Mouse (Mus musculus) cerebellum, adult 2 months (tissue): ENCODE measurements at regions not wholly inside any gene's neighbourhood (a gene's known extent, or its start where the extent isn't known, plus 50 kb on each side); places are given as distances from the start of the nearest gene placed in this dataset.

ENCODE experiments used
- DNase-seq, 2 experiments: peaks; one replicate each; pipeline ENCODE4 v3.0.0; 2021
- H3K27ac ChIP-seq: fragments of 200-500 bp; 2 replicates; pipeline ENCODE4 v1.5.1; 2012; ENCODE audit warnings: low read length, control low read depth, inconsistent platforms; ENCODE audit not compliant: insufficient read depth
- H3K27me3 ChIP-seq: fragments of 200-500 bp; 2 replicates; pipeline ENCODE4 v1.6.1; 2012; ENCODE audit warnings: inconsistent platforms, mild to moderate bottlenecking, low read length, moderate library complexity; ENCODE audit not compliant: control insufficient read depth, insufficient read depth
- H3K4me1 ChIP-seq: fragments of 200-500 bp; 2 replicates; pipeline ENCODE4 v1.6.1; 2011; ENCODE audit warnings: low read length; ENCODE audit not compliant: control insufficient read depth, insufficient read depth
- H3K4me3 ChIP-seq: fragments of 200-500 bp; replicated peaks from 2 replicates; pipeline ENCODE3; 2011; ENCODE audit warnings: mild to moderate bottlenecking, low read depth, low read length, control low read depth; ENCODE audit not compliant: insufficient read depth
- CTCF ChIP-seq: fragments of 200-500 bp; IDR thresholded peaks from 2 replicates; pipeline ENCODE4 v1.5.1; 2011; ENCODE audit warnings: low read depth, mild to moderate bottlenecking, control low read depth, low read length, moderate library complexity, borderline replicate concordance; ENCODE audit not compliant: insufficient read depth
- POLR2A ChIP-seq: fragments of 200-500 bp; IDR thresholded peaks from 2 replicates; pipeline ENCODE4 v1.6.1; 2011; ENCODE audit warnings: low read length, control low read depth, borderline replicate concordance; ENCODE audit not compliant: insufficient read depth
- WGBS: fragments of 180-500 bp; shearing (Covaris S2); methylation state at CpG from one replicate; pipeline ENCODE4 v1.1.7; 2018; 5-methylcytosine and 5-hydroxymethylcytosine counted together

- DNase-seq, result no peak
- Histone ChIP-seq H3K4me1 (no peaks in the 10 kb centered on the region; the same call in 1 of the 2 replicates), H3K27me3 (no peaks in the 10 kb centered on the region), H3K4me3 (no peak overlapping the region), H3K27ac (no peak overlapping the region)
- TF ChIP-seq CTCF, result no peak
- no peak for TF ChIP-seq POLR2A
- 95% methylated on average over 6 of the region's 6 CpGs for WGBS
These were observed 66.8 kb upstream of the Synm start for GRCm38 (mm10) chr7:67826368-67826767.

GRCm38 (mm10) chr7:67825636-67826280, 66.2 kb upstream of the Synm start:
- no peak for DNase-seq
- Histone ChIP-seq H3K27me3 (no peaks in the 10 kb centered on the region), H3K27ac (no peak overlapping the region), H3K4me3 (no peak overlapping the region), H3K4me1 (no peaks in the 10 kb centered on the region; the same call in 1 of the 2 replicates)
- 74% methylated on average over 7 of the region's 7 CpGs for WGBS
- no peak for TF ChIP-seq POLR2A

GRCm38 (mm10) chr7:67823943-67824645, 64.6 kb upstream of the Synm start:
- DNase-seq, result no peak
- no peak for TF ChIP-seq CTCF
- no peaks in the 10 kb centered on the region for H3K27me3 ChIP-seq

DNA sequence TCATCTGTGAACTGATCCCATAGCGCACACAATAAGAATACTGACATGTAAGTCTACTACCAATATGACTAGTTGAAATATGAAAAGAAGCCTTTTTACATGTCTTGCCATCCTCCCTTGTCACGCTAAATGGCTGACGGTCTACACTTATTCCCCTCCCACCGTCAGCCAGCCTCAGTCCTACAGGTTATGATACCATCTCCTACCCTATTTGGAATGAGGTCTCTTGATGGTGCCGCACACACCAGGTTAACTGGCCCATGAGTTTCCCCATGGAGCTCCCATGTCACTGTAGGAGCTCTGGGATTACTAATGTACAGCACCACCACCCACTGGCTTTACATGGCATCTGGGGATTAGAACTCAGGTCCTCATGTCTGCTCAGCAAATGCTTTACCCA, 60.0 kb upstream of the Synm start:
- DNase-seq, result no peak
- WGBS, result 97% methylated on average over 5 of the region's 5 CpGs
- no peaks in the 10 kb centered on the region; the same call in 1 of the 2 replicates for H3K4me1 ChIP-seq
- H3K4me3 ChIP-seq, result no peak overlapping the region
- H3K27me3 ChIP-seq, result no peaks in the 10 kb centered on the region
- TF ChIP-seq POLR2A, result no peak
- TF ChIP-seq CTCF, result no peak
- H3K27ac ChIP-seq, result no peak overlapping the region

More at GRCm38 (mm10) chr7:67823943-67824645, 64.6 kb upstream of the Synm start:
- H3K27ac ChIP-seq, result no peak overlapping the region
- 28% methylated on average over 8 of the region's 8 CpGs for WGBS
- H3K4me1 ChIP-seq, result no peaks in the 10 kb centered on the region; the same call in 1 of the 2 replicates
- H3K4me3 ChIP-seq, result no peak overlapping the region

DNA sequence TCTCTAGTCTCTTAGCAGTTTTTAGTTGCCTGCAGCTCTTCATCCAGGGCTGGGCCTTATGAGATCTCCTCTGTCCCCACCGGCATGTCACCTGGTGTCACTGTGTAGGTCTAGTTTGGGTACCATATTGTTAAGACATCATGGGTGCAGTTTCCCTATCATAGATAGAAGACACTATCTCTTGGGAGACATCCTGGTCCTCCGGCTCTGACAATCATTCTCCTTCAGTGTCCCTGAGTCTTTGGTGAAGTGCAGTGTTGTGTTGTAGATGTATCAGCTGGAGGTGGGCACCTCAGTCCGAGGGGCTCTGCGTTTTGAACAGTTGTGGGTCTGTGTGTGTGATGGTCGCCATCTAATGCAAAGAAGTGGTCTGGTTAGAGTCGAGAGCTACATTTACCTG, 58.0 kb upstream of the Synm start:
- WGBS, result 95% methylated on average over 6 of the region's 6 CpGs
- no peak for TF ChIP-seq POLR2A
- TF ChIP-seq CTCF, result no peak
- H3K4me1 ChIP-seq, result no peaks in the 10 kb centered on the region
- DNase-seq, result no peak
- H3K27ac ChIP-seq, result no peak overlapping the region
- H3K27me3 ChIP-seq, result no peaks in the 10 kb centered on the region
- H3K4me3 ChIP-seq, result no peak overlapping the region

GRCm38 (mm10) chr7:67814861-67815260, 55.3 kb upstream of the Synm start:
- no peak for DNase-seq
- H3K27me3 ChIP-seq, result no peaks in the 10 kb centered on the region
- TF ChIP-seq POLR2A (no peak), CTCF (no peak)
- H3K4me1 ChIP-seq, result no peaks in the 10 kb centered on the region
- H3K27ac ChIP-seq, result no peak overlapping the region
- no peak overlapping the region for H3K4me3 ChIP-seq
- 53% methylated on average over 9 of the region's 9 CpGs for WGBS
